ENCODE assay signal across 8 mouse cellular contexts in the genomic region with DNA sequence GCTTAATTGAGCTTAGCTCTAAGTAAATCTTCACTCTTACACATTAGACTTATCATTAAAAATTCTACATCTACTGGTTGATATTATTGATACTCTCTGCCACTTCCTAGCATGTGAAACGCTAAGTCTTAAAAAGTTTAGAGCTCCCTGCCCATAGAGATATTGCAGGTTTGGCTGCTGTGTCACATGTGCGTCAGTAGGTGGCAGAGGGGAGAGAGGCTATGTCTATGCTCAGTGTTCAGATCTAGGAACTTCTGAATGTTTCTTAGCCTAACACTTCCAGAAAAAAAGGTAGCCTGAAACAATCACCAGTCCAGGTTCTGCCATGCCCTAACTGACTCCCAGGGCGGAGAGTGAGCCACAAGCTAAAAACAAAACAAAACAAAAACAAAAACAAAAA.
DNase-seq lines count a peak whose midpoint lies in the region; ATAC-seq and TF ChIP-seq lines count a peak whose summit lies in the region.

No protein-coding gene starts in this region.

- no peak overlapping the region for H3K4me3 ChIP-seq in heart, postnatal 0 days (ENCODE audit: low read depth, low read length)
- H3K4me3 ChIP-seq in heart, embryonic 10.5 days, result no peak overlapping the region
- no peak overlapping the region for H3K4me3 ChIP-seq in midbrain, embryonic 14.5 days (replicated peaks; ENCODE audit: low read depth, low read length)
- H3K4me3 ChIP-seq in midbrain, embryonic 15.5 days, result no peak overlapping the region
- no peak overlapping the region for H3K4me3 ChIP-seq in small intestine, adult 2 months (ENCODE audit: low read depth, low read length)
- no peak overlapping the region for H3K4me3 ChIP-seq in intestine, embryonic 15.5 days (replicated peaks)

- H3K9ac ChIP-seq in heart, postnatal 0 days (replicated peaks; ENCODE audit: low read depth, low read length), result no peak overlapping the region
- H3K9ac ChIP-seq in midbrain, embryonic 14.5 days (replicated peaks; ENCODE audit: low read length), result no peak overlapping the region
- no peak overlapping the region for H3K9ac ChIP-seq in midbrain, embryonic 15.5 days
- H3K9ac ChIP-seq in intestine, embryonic 15.5 days, result no peak overlapping the region

- H3K4me2 ChIP-seq in heart, postnatal 0 days (ENCODE audit: low read depth, low read length), result no peak overlapping the region
- no peak overlapping the region for H3K4me2 ChIP-seq in midbrain, embryonic 14.5 days (ENCODE audit: low read length)
- H3K4me2 ChIP-seq in midbrain, embryonic 15.5 days, result no peak overlapping the region
- H3K4me2 ChIP-seq in intestine, embryonic 15.5 days (replicated peaks), result no peak overlapping the region

- TF ChIP-seq POLR2A in small intestine, adult 2 months (IDR thresholded peaks at IDR 0.05; ENCODE audit: low read depth, low read length), result no peak

- no peak overlapping the region for H3K27ac ChIP-seq in heart, postnatal 0 days (ENCODE audit: low read depth)
- H3K27ac ChIP-seq in heart, embryonic 10.5 days, result no peak overlapping the region
- no peak overlapping the region for H3K27ac ChIP-seq in midbrain, embryonic 14.5 days (replicated peaks; ENCODE audit: low read depth, low read length)
- H3K27ac ChIP-seq in midbrain, embryonic 15.5 days, result no peak overlapping the region
- no peak overlapping the region for H3K27ac ChIP-seq in small intestine, adult 2 months (ENCODE audit: insufficient read depth, low read depth, low read length)
- no peak overlapping the region for H3K27ac ChIP-seq in intestine, embryonic 15.5 days

- no peak for DNase-seq in heart, postnatal 0 days (ENCODE audit: low spot score)
- no peak for DNase-seq in heart, embryonic 10.5 days (ENCODE audit: low spot score)
- peak; percentile 49 for DNase-seq in midbrain, embryonic 14.5 days
- DNase-seq in embryo, embryonic 10 days (ENCODE audit: low spot score), result peak; percentile 61
- DNase-seq in spleen, adult 18-20 months, result no peak

- H3K36me3 ChIP-seq in heart, postnatal 0 days (replicated peaks; ENCODE audit: control insufficient read depth, insufficient read depth, low read length), result no peaks in the 10 kb centered on the region
- no peaks in the 10 kb centered on the region for H3K36me3 ChIP-seq in heart, embryonic 10.5 days
- no peaks in the 10 kb centered on the region for H3K36me3 ChIP-seq in midbrain, embryonic 14.5 days (ENCODE audit: control insufficient read depth, insufficient read depth, low read length)
- H3K36me3 ChIP-seq in midbrain, embryonic 15.5 days (replicated peaks), result no peaks in the 10 kb centered on the region
- no peaks in the 10 kb centered on the region for H3K36me3 ChIP-seq in small intestine, adult 2 months (ENCODE audit: control insufficient read depth, insufficient read depth, low read length)
- no peaks in the 10 kb centered on the region for H3K36me3 ChIP-seq in intestine, embryonic 15.5 days

- TF ChIP-seq EP300 in heart, postnatal 0 days (IDR thresholded peaks at IDR 0.05; ENCODE audit: low read depth), result no peak

- ATAC-seq in heart, postnatal 0 days (ENCODE audit: insufficient read depth, low read depth), result no peak
- no peak; the same call in 1 of the 2 replicates for ATAC-seq in midbrain, embryonic 14.5 days (ENCODE audit: low FRiP score, low TSS enrichment)
- ATAC-seq in midbrain, embryonic 15.5 days (replicated peaks), result no peak; the same call in 1 of the 2 replicates
- ATAC-seq in intestine, embryonic 15.5 days, result no peak

- 59% methylated on average over 3 of the region's 3 CpGs for WGBS in heart, postnatal 0 days
- 55% methylated on average over 3 of the region's 3 CpGs for WGBS in heart, embryonic 10.5 days
- 61% methylated on average over 3 of the region's 3 CpGs for WGBS in midbrain, embryonic 14.5 days
- WGBS in midbrain, embryonic 15.5 days, result 51% methylated on average over 3 of the region's 3 CpGs
- WGBS in small intestine, adult 2 months, result 51% methylated on average over 3 of the region's 3 CpGs
- WGBS in intestine, embryonic 15.5 days, result 71% methylated on average over 3 of the region's 3 CpGs

- H3K4me1 ChIP-seq in heart, postnatal 0 days (ENCODE audit: control insufficient read depth, insufficient read depth), result no peaks in the 10 kb centered on the region
- H3K4me1 ChIP-seq in heart, embryonic 10.5 days, result no peaks in the 10 kb centered on the region
- no peaks in the 10 kb centered on the region for H3K4me1 ChIP-seq in midbrain, embryonic 14.5 days (ENCODE audit: control insufficient read depth, insufficient read depth, low read length)
- H3K4me1 ChIP-seq in midbrain, embryonic 15.5 days, result no peaks in the 10 kb centered on the region
- H3K4me1 ChIP-seq in small intestine, adult 2 months (ENCODE audit: control insufficient read depth, insufficient read depth, insufficient read length, low read length), result no peaks in the 10 kb centered on the region
- H3K4me1 ChIP-seq in intestine, embryonic 15.5 days (replicated peaks), result no peaks in the 10 kb centered on the region

- peak; percentile 43 for TF ChIP-seq CTCF in heart, postnatal 0 days (IDR thresholded peaks at IDR 0.05; ENCODE audit: low read depth)
- TF ChIP-seq CTCF in small intestine, adult 2 months (IDR thresholded peaks at IDR 0.05; ENCODE audit: extremely low read depth, insufficient read length, insufficient replicate concordance, low read depth, low read length), result peak; percentile 28; the same call in 1 of the 2 replicates

- H3K27me3 ChIP-seq in heart, postnatal 0 days (ENCODE audit: control insufficient read depth, insufficient read depth, low read length), result no peaks in the 10 kb centered on the region
- H3K27me3 ChIP-seq in heart, embryonic 10.5 days (ENCODE audit: insufficient read depth, poor library complexity, severe bottlenecking), result no peaks in the 10 kb centered on the region
- H3K27me3 ChIP-seq in midbrain, embryonic 14.5 days (ENCODE audit: control insufficient read depth, insufficient read depth, low read length), result no peaks in the 10 kb centered on the region
- H3K27me3 ChIP-seq in midbrain, embryonic 15.5 days (replicated peaks), result no peaks in the 10 kb centered on the region
- H3K27me3 ChIP-seq in small intestine, adult 2 months (ENCODE audit: control insufficient read depth, insufficient read depth, low read length), result no peaks in the 10 kb centered on the region
- H3K27me3 ChIP-seq in intestine, embryonic 15.5 days (replicated peaks), result no peaks in the 10 kb centered on the region

- no peaks in the 10 kb centered on the region for H3K9me3 ChIP-seq in heart, postnatal 0 days (replicated peaks; ENCODE audit: control insufficient read depth, low read length)
- no peaks in the 10 kb centered on the region for H3K9me3 ChIP-seq in heart, embryonic 10.5 days
- no peaks in the 10 kb centered on the region for H3K9me3 ChIP-seq in midbrain, embryonic 14.5 days (ENCODE audit: control insufficient read depth, low read length)
- no peaks in the 10 kb centered on the region for H3K9me3 ChIP-seq in midbrain, embryonic 15.5 days
- H3K9me3 ChIP-seq in intestine, embryonic 15.5 days, result no peaks in the 10 kb centered on the region

Comparison
In these comparisons a context has a peak if more than half of its experiments do, and no peak if none do; other contexts are left out.
1. DNase-seq: peak in midbrain, embryonic 14.5 days (single experiment) and embryo, embryonic 10 days (single experiment); none in heart, postnatal 0 days (single experiment), heart, embryonic 10.5 days (single experiment) and spleen, adult 18-20 months (0 of 2).